Mouse (Mus musculus) thymus, adult 2 months (tissue): ENCODE results near the gene Retreg2. TPM values are rescaled to one million over a fixed set of nuclear protein-coding genes. Genes with fewer than 3 reads are reported as not detected.

Source experiments
- DNase-seq: peaks from one replicate; pipeline ENCODE4 v3.0.0; 2021
- H3K27ac ChIP-seq: fragments of 200-500 bp; 2 replicates; pipeline ENCODE4 v1.5.1; 2012; ENCODE audit warnings: low read length, control low read depth; ENCODE audit not compliant: control insufficient read depth, insufficient read depth
- H3K27me3 ChIP-seq: fragments of 200-500 bp; 2 replicates; pipeline ENCODE4 v1.6.1; 2012; ENCODE audit warnings: mild to moderate bottlenecking, low read length, moderate library complexity, mixed read lengths; ENCODE audit not compliant: control insufficient read depth, insufficient read depth
- H3K36me3 ChIP-seq: fragments of 200-500 bp; 2 replicates; pipeline ENCODE4 v1.6.1; 2012; ENCODE audit warnings: mild to moderate bottlenecking, low read length, moderate library complexity; ENCODE audit not compliant: control insufficient read depth, insufficient read depth
- H3K4me1 ChIP-seq: fragments of 200-500 bp; replicated peaks from 2 replicates; pipeline ENCODE4 v1.6.1; 2012; ENCODE audit warnings: low read length; ENCODE audit not compliant: control insufficient read depth, insufficient read depth
- H3K4me3 ChIP-seq: fragments of 200-500 bp; 2 replicates; pipeline ENCODE4 v1.5.1; 2012; ENCODE audit warnings: mild to moderate bottlenecking, low read length, control low read depth, moderate library complexity; ENCODE audit not compliant: control insufficient read depth, insufficient read depth
- CTCF ChIP-seq: fragments of 200-500 bp; IDR thresholded peaks from 2 replicates; pipeline ENCODE4 v1.5.1; 2012; ENCODE audit warnings: mild to moderate bottlenecking, control low read depth, low read length, moderate library complexity, borderline replicate concordance; ENCODE audit not compliant: control insufficient read depth, poor library complexity, insufficient read depth; ENCODE audit errors: extremely low read depth
- POLR2A ChIP-seq: fragments of 200-500 bp; IDR thresholded peaks from 2 replicates; pipeline ENCODE4 v1.6.1; 2012; ENCODE audit warnings: mild to moderate bottlenecking, low read length, control low read depth, moderate library complexity; ENCODE audit not compliant: control insufficient read depth, poor library complexity, insufficient read depth; ENCODE audit errors: extremely low read depth
- WGBS: fragments of 180-500 bp; shearing (Covaris S2); methylation state at CpG from one replicate; pipeline ENCODE4 v1.1.7; 2018; 5-methylcytosine and 5-hydroxymethylcytosine counted together
- polyA plus RNA-seq: library from polyadenylated mRNA; depleted of rRNA; stranded (reverse); fragments of >200 nt; gene quantifications from 2 replicates; pipeline ENCODE4 v1.2.3, GENCODE M21; 2012

The Retreg2 gene
- polyA plus RNA-seq, 1 experiment, result 179 TPM

GRCm38 (mm10) chr1:75145589-75145988 is 3.0 kb downstream of the Retreg2 start:
- no peaks in the 10 kb centered on the region for H3K27me3 ChIP-seq
- no peak for DNase-seq
- no peak overlapping the region for H3K4me3 ChIP-seq
- peaks cover 7% of the 10 kb centered on the region for H3K4me1 ChIP-seq
- no peak overlapping the region for H3K27ac ChIP-seq
- TF ChIP-seq POLR2A (no peak), CTCF (no peak)
- WGBS, result 94% methylated on average over 3 of the region's 3 CpGs
- H3K36me3 ChIP-seq, result peaks cover 24% of the 10 kb centered on the region

GRCm38 (mm10) chr1:75147411-75148135 is 5.0 kb downstream of the Retreg2 start:
- no peak overlapping the region for H3K27ac ChIP-seq
- H3K36me3 ChIP-seq, result peaks cover 24% of the 10 kb centered on the region
- WGBS, result 95% methylated on average over 7 of the region's 7 CpGs

GRCm38 (mm10) chr1:75148727-75149126 is 6.1 kb downstream of the Retreg2 start:
- Histone ChIP-seq H3K36me3 (peaks cover 24% of the 10 kb centered on the region), H3K4me3 (no peak overlapping the region), H3K27me3 (no peaks in the 10 kb centered on the region), H3K4me1 (no peaks in the 10 kb centered on the region), H3K27ac (no peak overlapping the region)
- 98% methylated on average over 4 of the region's 4 CpGs for WGBS
- no peak for DNase-seq
- no peak for TF ChIP-seq CTCF
- TF ChIP-seq POLR2A, result no peak

More at GRCm38 (mm10) chr1:75147411-75148135, 5.0 kb downstream of the Retreg2 start:
- no peak overlapping the region for H3K4me3 ChIP-seq
- TF ChIP-seq POLR2A (no peak), CTCF (no peak)
- H3K4me1 ChIP-seq, result peaks cover 3% of the 10 kb centered on the region; the same call in 1 of the 2 replicates
- no peaks in the 10 kb centered on the region for H3K27me3 ChIP-seq
- no peak for DNase-seq

GRCm38 (mm10) chr1:75155837-75156236 is 13.3 kb downstream of the Retreg2 start:
- no peak for DNase-seq
- WGBS, result 67% methylated on average over 3 of the region's 3 CpGs
- Histone ChIP-seq H3K36me3 (no peaks in the 10 kb centered on the region), H3K4me1 (no peaks in the 10 kb centered on the region), H3K27ac (no peak overlapping the region), H3K4me3 (no peak overlapping the region), H3K27me3 (no peaks in the 10 kb centered on the region)
- TF ChIP-seq POLR2A, result no peak
- no peak for TF ChIP-seq CTCF

- no peak for TF ChIP-seq POLR2A
- DNase-seq, result no peak
- no peaks in the 10 kb centered on the region for H3K36me3 ChIP-seq
- H3K4me1 ChIP-seq, result no peaks in the 10 kb centered on the region
- no peaks in the 10 kb centered on the region for H3K27me3 ChIP-seq
- no peak overlapping the region for H3K27ac ChIP-seq
- no peak overlapping the region for H3K4me3 ChIP-seq
Observed at GRCm38 (mm10) chr1:75158990-75159389, 16.4 kb downstream of the Retreg2 start.

- no peak for DNase-seq
- TF ChIP-seq POLR2A (no peak), CTCF (no peak)
- 89% methylated on average over 5 of the region's 5 CpGs for WGBS
Observed at GRCm38 (mm10) chr1:75159540-75160255, 17.1 kb downstream of the Retreg2 start.

More at GRCm38 (mm10) chr1:75159540-75160255, 17.1 kb downstream of the Retreg2 start:
- Histone ChIP-seq H3K4me3 (no peak overlapping the region), H3K36me3 (no peaks in the 10 kb centered on the region), H3K4me1 (no peaks in the 10 kb centered on the region), H3K27ac (no peak overlapping the region), H3K27me3 (no peaks in the 10 kb centered on the region)
